Mouse (Mus musculus) gastrocnemius, adult 2 months (tissue): ENCODE measurements around the gene Mob4. TPM values are rescaled to one million over a fixed set of nuclear protein-coding genes. Genes with fewer than 3 reads are reported as not detected.

Source experiments
- DNase-seq: peaks from one replicate; pipeline ENCODE4 v3.0.0; 2022
- H3K27ac ChIP-seq: fragments of 200-600 bp; 2 replicates; pipeline ENCODE4 v1.8.1; 2022; ENCODE audit warnings: mild to moderate bottlenecking
- H3K4me3 ChIP-seq: fragments of 200-600 bp; 2 replicates; pipeline ENCODE4 v1.8.1; 2022; ENCODE audit warnings: mild to moderate bottlenecking, moderate library complexity
- CTCF ChIP-seq: fragments of 200-600 bp; IDR thresholded peaks from 2 replicates; pipeline ENCODE4 v1.8.1; 2022; ENCODE audit warnings: antibody characterized with exemption, mild to moderate bottlenecking, moderate library complexity
- intact Hi-C: fragments of 180-260 bp; cut with DNase I; formaldehyde crosslinking; loops from one replicate; pipeline ENCODE4 v1.15.1; 2025
- total RNA-seq, 2 experiments: library from RNA; stranded (reverse); gene quantifications; 2 replicates each; pipeline ENCODE4 v1.2.3; 2021

Gene Mob4
- total RNA-seq, 2 experiments from 2014 or later: 34.2 to 41.9 TPM

- H3K27ac ChIP-seq: no peak overlapping the region
- no peak overlapping the region for H3K4me3 ChIP-seq
- intact Hi-C loops: no loop called here
- TF ChIP-seq CTCF: no peak
- DNase-seq: no peak
Observed at GRCm38 (mm10) chr1:55171361-55172325, 40.6 kb downstream of the Mob4 start.

- intact Hi-C loops: no loop called here
- H3K27ac ChIP-seq: no peak overlapping the region
- H3K4me3 ChIP-seq: no peak overlapping the region
- DNase-seq: no peak
- no peak for TF ChIP-seq CTCF
Observed at GRCm38 (mm10) chr1:55173720-55174557, 42.9 kb downstream of the Mob4 start.

- intact Hi-C loops: no loop called here
- no peak for DNase-seq
- no peak for TF ChIP-seq CTCF
- Histone ChIP-seq H3K27ac (no peak overlapping the region), H3K4me3 (no peak overlapping the region)
Observed at GRCm38 (mm10) chr1:55174558-55175034, 43.6 kb downstream of the Mob4 start.

- Histone ChIP-seq H3K27ac (no peak overlapping the region), H3K4me3 (no peak overlapping the region)
- intact Hi-C loops: no loop called here
- no peak for DNase-seq
- TF ChIP-seq CTCF: peak; percentile 23; the same call in 1 of the 2 replicates
Observed at GRCm38 (mm10) chr1:55179917-55180566, 49.0 kb downstream of the Mob4 start.

- TF ChIP-seq CTCF: no peak
- intact Hi-C loops: no loop called here
- Histone ChIP-seq H3K27ac (no peak overlapping the region), H3K4me3 (no peak overlapping the region)
- DNase-seq: no peak
Observed at GRCm38 (mm10) chr1:55182392-55182791, 51.4 kb downstream of the Mob4 start.

- peak; percentile 27; the same call in 1 of the 2 replicates for TF ChIP-seq CTCF
- no peak overlapping the region for H3K4me3 ChIP-seq
- intact Hi-C loops: no loop called here
- DNase-seq: no peak
- no peak overlapping the region for H3K27ac ChIP-seq
Observed at GRCm38 (mm10) chr1:55185718-55186117, 54.7 kb downstream of the Mob4 start.

- intact Hi-C loops: no loop called here
- Histone ChIP-seq H3K4me3 (no peak overlapping the region), H3K27ac (no peak overlapping the region)
- DNase-seq: no peak
- TF ChIP-seq CTCF: no peak
Observed at GRCm38 (mm10) chr1:55186592-55187210, 55.7 kb downstream of the Mob4 start.

GRCm38 (mm10) chr1:55192015-55192414 lies 61.0 kb downstream of the Mob4 start:
- H3K27ac ChIP-seq: no peak overlapping the region
- H3K4me3 ChIP-seq: peak overlapping the region; percentile 24
- no peak for DNase-seq
- intact Hi-C loops: no loop called here
- no peak for TF ChIP-seq CTCF

- Histone ChIP-seq H3K27ac (peak overlapping the region; percentile 20; the same call in 1 of the 2 replicates), H3K4me3 (no peak overlapping the region)
- peak; percentile 72 for TF ChIP-seq CTCF
- DNase-seq: no peak
- intact Hi-C loops: no loop called here
Observed at GRCm38 (mm10) chr1:55192824-55193223, 61.8 kb downstream of the Mob4 start.

- no peak overlapping the region for H3K4me3 ChIP-seq
- intact Hi-C loops: no loop called here
- H3K27ac ChIP-seq: peak overlapping the region; percentile 20; the same call in 1 of the 2 replicates
- TF ChIP-seq CTCF: no peak
- peak; percentile 53 for DNase-seq
Observed at GRCm38 (mm10) chr1:55193316-55193715, 62.3 kb downstream of the Mob4 start.

- H3K4me3 ChIP-seq: no peak overlapping the region
- intact Hi-C loops: no loop called here
- no peak for DNase-seq
- no peak for TF ChIP-seq CTCF
- H3K27ac ChIP-seq: no peak overlapping the region
Observed at GRCm38 (mm10) chr1:55194064-55194915, 63.3 kb downstream of the Mob4 start.
